Mouse (Mus musculus) embryonic facial prominence, embryonic 14.5 days (tissue): ENCODE measurements around the gene H2-K1. TPM values are rescaled to one million over a fixed set of nuclear protein-coding genes. Genes with fewer than 3 reads are reported as not detected.
"Not testable (repeated sequence)": the region's sequence is repeated elsewhere in the genome, so short reads cannot be mapped to it uniquely, and the experiment has no call there.

ENCODE experiments used
- ATAC-seq: fragments of 200-750 bp; cut with Nextera tagmentation; 2 replicates; pipeline ENCODE4 v1.8.0; 2017; ENCODE audit warnings: low read depth, moderate number of reproducible peaks, moderate TSS enrichment
- DNase-seq: peaks from one replicate; pipeline ENCODE4 v3.0.0-alpha.2; 2015; ENCODE audit warnings: low spot score
- H3K27ac ChIP-seq: fragments of 300-500 bp; sonication (generic); replicated peaks from 2 replicates; pipeline ENCODE4 v1.5.1; 2014; ENCODE audit warnings: low read depth, mild to moderate bottlenecking, low read length, moderate library complexity
- H3K27me3 ChIP-seq: fragments of 300-500 bp; sonication (generic); replicated peaks from 2 replicates; pipeline ENCODE4 v1.6.1; 2014; ENCODE audit warnings: low read length; ENCODE audit not compliant: control insufficient read depth, insufficient read depth
- H3K36me3 ChIP-seq: fragments of 300-500 bp; sonication (generic); 2 replicates; pipeline ENCODE4 v1.6.1; 2014; ENCODE audit warnings: low read length, mixed read lengths; ENCODE audit not compliant: control insufficient read depth, insufficient read depth
- H3K4me1 ChIP-seq: fragments of 300-500 bp; sonication (generic); 2 replicates; pipeline ENCODE4 v1.6.1; 2014; ENCODE audit warnings: antibody characterized with exemption, low read length; ENCODE audit not compliant: control insufficient read depth, insufficient read depth
- H3K4me2 ChIP-seq: fragments of 300-500 bp; sonication (generic); 2 replicates; pipeline ENCODE4 v1.6.1; 2014; ENCODE audit warnings: low read depth, mild to moderate bottlenecking, low read length, moderate library complexity, mixed read lengths
- H3K4me3 ChIP-seq: fragments of 300-500 bp; sonication (generic); 2 replicates; pipeline ENCODE4 v1.5.1; 2014; ENCODE audit warnings: low read depth, mild to moderate bottlenecking, low read length
- H3K9ac ChIP-seq: fragments of 300-500 bp; sonication (generic); 2 replicates; pipeline ENCODE4 v1.6.1; 2014; ENCODE audit warnings: low read depth, mild to moderate bottlenecking, low read length, moderate library complexity, mixed read lengths
- H3K9me3 ChIP-seq: fragments of 300-500 bp; sonication (generic); 2 replicates; pipeline ENCODE4 v1.6.1; 2016; ENCODE audit warnings: low read length; ENCODE audit not compliant: control insufficient read depth
- WGBS: fragments of 180-500 bp; shearing (Covaris S2); extraction: QIAGEN DNeasy Blood & Tissue Kit; methylation state at CpG from one replicate; pipeline ENCODE4 v1.1.7; 2014; 5-methylcytosine and 5-hydroxymethylcytosine counted together
- polyA plus RNA-seq: library from polyadenylated mRNA; unstranded; fragments of >200 nt; fragmentation: Nextera tagmentation; extraction: Ambion mirVana; gene quantifications from 2 replicates; pipeline ENCODE4 v1.2.1, GENCODE M21; 2014

H2-K1 gene
- polyA plus RNA-seq, 1 experiment from 2014 or later, result 30.8 TPM

GRCm38 (mm10) chr17:33982136-33982535 lies 18.0 kb downstream of the H2-K1 start:
- WGBS, result 12% methylated on average over 8 of the region's 8 CpGs
- not testable (repeated sequence) for H3K9ac ChIP-seq, H3K9me3 ChIP-seq, H3K4me1 ChIP-seq, H3K27ac ChIP-seq, DNase-seq, H3K36me3 ChIP-seq, ATAC-seq
- peaks cover 34% of the 10 kb centered on the region for H3K27me3 ChIP-seq
- peak overlapping the region; percentile 62 for H3K4me2 ChIP-seq
- H3K4me3 ChIP-seq, result peak overlapping the region; percentile 49; the same call in 1 of the 2 replicates

GRCm38 (mm10) chr17:33981192-33981909 lies 18.8 kb downstream of the H2-K1 start:
- ATAC-seq (peak; percentile 93), DNase-seq (peak; percentile 99)
- peak overlapping the region; percentile 90 for H3K27ac ChIP-seq
- H3K4me2 ChIP-seq, result peak overlapping the region; percentile 62
- H3K27me3 ChIP-seq, result peaks cover 42% of the 10 kb centered on the region
- H3K4me3 ChIP-seq, result peak overlapping the region; percentile 49
- WGBS, result 2% methylated on average over 27 of the region's 27 CpGs
- not testable (repeated sequence) for H3K9me3 ChIP-seq, H3K36me3 ChIP-seq, H3K4me1 ChIP-seq
- peak overlapping the region; percentile 60 for H3K9ac ChIP-seq

GRCm38 (mm10) chr17:33980181-33981035 lies 19.7 kb downstream of the H2-K1 start:
- DNase-seq (no peak), ATAC-seq (no peak)
- H3K9me3 ChIP-seq, result no peaks in the 10 kb centered on the region
- H3K4me3 ChIP-seq, result peak overlapping the region; percentile 49; the same call in 1 of the 2 replicates
- peak overlapping the region; percentile 62; the same call in 1 of the 2 replicates for H3K4me2 ChIP-seq
- peaks cover 6% of the 10 kb centered on the region for H3K4me1 ChIP-seq
- WGBS, result 75% methylated on average over 19 of the region's 19 CpGs
- peaks cover 48% of the 10 kb centered on the region for H3K27me3 ChIP-seq
- H3K27ac ChIP-seq, result 0 out of 2 replicates have a peak overlapping the region, but pooled peaks have one; percentile 21
- no peaks in the 10 kb centered on the region for H3K36me3 ChIP-seq
- H3K9ac ChIP-seq, result no peak overlapping the region

DNA sequence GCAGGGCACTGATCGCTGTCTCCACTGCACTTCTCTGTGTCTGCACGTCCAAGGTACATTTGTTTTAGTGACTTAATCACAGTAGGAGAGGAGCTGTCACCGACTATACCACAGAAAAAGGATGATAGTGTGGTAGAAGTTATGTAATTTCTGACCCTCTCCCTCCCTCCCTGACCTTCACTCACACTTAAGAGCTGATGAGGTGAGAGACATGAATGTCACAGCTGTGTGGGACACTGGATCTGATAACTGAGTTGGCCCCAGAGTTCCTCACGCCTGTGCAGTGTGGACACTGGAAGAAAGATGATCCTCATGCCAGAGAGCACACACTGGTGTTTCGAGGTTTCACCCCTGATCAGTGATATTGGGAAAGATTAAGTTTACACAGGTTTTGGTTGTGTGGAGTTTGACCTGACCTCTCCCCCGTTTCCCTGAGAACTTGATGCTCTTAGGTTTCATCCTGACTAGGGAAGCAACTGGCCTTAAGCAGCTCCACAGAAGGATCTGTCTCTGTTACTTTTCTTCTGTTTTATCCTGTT lies 20.6 kb downstream of the H2-K1 start:
- Histone ChIP-seq H3K9me3 (no peaks in the 10 kb centered on the region), H3K9ac (no peak overlapping the region), H3K36me3 (no peaks in the 10 kb centered on the region), H3K4me3 (no peak overlapping the region), H3K4me2 (no peak overlapping the region), H3K4me1 (peaks cover 6% of the 10 kb centered on the region), H3K27ac (no peak overlapping the region), H3K27me3 (peaks cover 50% of the 10 kb centered on the region)
- ATAC-seq (no peak), DNase-seq (no peak)
- 71% methylated on average over 6 of the region's 6 CpGs for WGBS

DNA sequence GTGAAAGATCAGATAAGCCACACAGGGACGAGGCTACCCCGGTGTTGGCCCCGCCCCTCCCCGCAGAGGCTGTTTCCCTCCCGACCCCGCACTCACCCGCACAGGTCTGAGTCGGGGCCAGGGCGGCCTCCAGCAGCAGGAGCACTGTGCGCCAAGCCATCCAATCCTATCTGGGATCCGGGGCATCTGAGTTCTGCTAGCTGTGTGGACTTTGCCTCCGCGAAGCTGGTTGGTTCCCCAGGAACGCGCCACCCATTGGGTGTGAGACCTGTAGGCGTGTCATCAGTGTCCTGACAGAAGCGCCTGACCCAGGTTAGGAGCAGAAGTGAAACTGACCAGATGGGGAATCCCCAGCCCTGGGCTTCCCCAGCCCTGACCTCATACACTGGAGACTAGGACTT lies 21.5 kb downstream of the H2-K1 start:
- Histone ChIP-seq H3K27me3 (peaks cover 50% of the 10 kb centered on the region), H3K4me1 (peaks cover 6% of the 10 kb centered on the region), H3K4me3 (peak overlapping the region; percentile 33), H3K9me3 (no peaks in the 10 kb centered on the region), H3K4me2 (peak overlapping the region; percentile 54), H3K27ac (no peak overlapping the region), H3K9ac (peak overlapping the region; percentile 41), H3K36me3 (no peaks in the 10 kb centered on the region)
- ATAC-seq (no peak), DNase-seq (peak; percentile 44)
- whole genome bisulfite sequencing, result 0% methylated on average over 11 of the region's 17 CpGs

GRCm38 (mm10) chr17:33977861-33978557 lies 22.1 kb downstream of the H2-K1 start:
- Histone ChIP-seq H3K27me3 (peaks cover 50% of the 10 kb centered on the region), H3K4me3 (peak overlapping the region; percentile 33), H3K36me3 (no peaks in the 10 kb centered on the region), H3K4me2 (peak overlapping the region; percentile 54), H3K27ac (no peak overlapping the region), H3K9ac (peak overlapping the region; percentile 41), H3K9me3 (no peaks in the 10 kb centered on the region), H3K4me1 (peaks cover 6% of the 10 kb centered on the region)
- no peak for ATAC-seq
- no peak for DNase-seq
- WGBS, result 3% methylated on average over 54 of the region's 57 CpGs

- Histone ChIP-seq H3K9ac (no peak overlapping the region), H3K4me2 (no peak overlapping the region), H3K27me3 (peaks cover 30% of the 10 kb centered on the region), H3K9me3 (no peaks in the 10 kb centered on the region; the same call in 1 of the 2 replicates), H3K4me1 (no peaks in the 10 kb centered on the region), H3K4me3 (no peak overlapping the region), H3K27ac (no peak overlapping the region), H3K36me3 (no peaks in the 10 kb centered on the region)
- WGBS, result 58% methylated on average over 3 of the region's 3 CpGs
- ATAC-seq, result no peak
- no peak for DNase-seq
Measured at GRCm38 (mm10) chr17:33973572-33973971, 26.6 kb downstream of the H2-K1 start.

GRCm38 (mm10) chr17:33972691-33973090 lies 27.5 kb downstream of the H2-K1 start:
- Histone ChIP-seq H3K4me3 (no peak overlapping the region), H3K9ac (no peak overlapping the region), H3K27ac (no peak overlapping the region), H3K9me3 (no peaks in the 10 kb centered on the region; the same call in 1 of the 2 replicates), H3K4me2 (no peak overlapping the region), H3K36me3 (no peaks in the 10 kb centered on the region), H3K27me3 (peaks cover 22% of the 10 kb centered on the region), H3K4me1 (no peaks in the 10 kb centered on the region)
- 5% methylated on average over 1 of the region's 1 CpGs for WGBS
- DNase-seq (peak; percentile 71), ATAC-seq (no peak)
